Mouse (Mus musculus): ENCODE measurements around the gene Bicc1. TPM values are rescaled to one million over a fixed set of nuclear protein-coding genes. Genes with fewer than 3 reads are reported as not detected.

Bicc1 gene
- polyA plus RNA-seq, 1 experiment from 2014 or later: 24.2 TPM

DNA sequence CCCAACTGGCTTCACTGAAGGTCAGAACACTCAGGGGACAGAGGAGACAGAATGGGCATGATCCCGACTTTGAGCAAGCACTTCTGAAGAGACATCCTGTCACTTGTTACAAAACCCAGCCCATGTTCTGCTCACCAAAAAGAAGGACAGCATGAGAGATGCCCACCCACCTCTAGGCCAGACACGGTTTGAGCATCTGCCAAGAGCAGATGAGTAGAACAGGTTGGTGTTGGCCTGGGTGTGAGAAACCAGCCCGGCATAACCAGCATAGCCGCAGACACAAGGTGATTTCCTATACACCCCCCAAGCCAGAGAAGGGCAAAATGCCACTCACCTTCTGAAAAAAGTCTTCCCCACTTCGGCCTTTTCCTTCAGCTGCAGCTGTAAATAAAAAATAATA lies 80.6 kb downstream of the Bicc1 start:
- H3K4me2 ChIP-seq (ENCODE audit: low read length): no peak overlapping the region
- no peaks in the 10 kb centered on the region for H3K27me3 ChIP-seq (replicated peaks; ENCODE audit: control insufficient read depth, insufficient read depth, low read length)
- 88% methylated on average over 5 of the region's 5 CpGs for WGBS
- H3K9ac ChIP-seq (ENCODE audit: low read length): no peak overlapping the region
- H3K27ac ChIP-seq (ENCODE audit: low read depth): no peak overlapping the region
- H3K4me1 ChIP-seq (replicated peaks; ENCODE audit: control insufficient read depth, insufficient read depth, low read length): no peaks in the 10 kb centered on the region
- no peak for ATAC-seq (replicated peaks; ENCODE audit: low FRiP score, low TSS enrichment, low read depth)
- H3K36me3 ChIP-seq (ENCODE audit: control insufficient read depth, insufficient read depth, low read length): no peaks in the 10 kb centered on the region
- no peaks in the 10 kb centered on the region for H3K9me3 ChIP-seq (ENCODE audit: control insufficient read depth, low read length)
- H3K4me3 ChIP-seq (ENCODE audit: low read depth, low read length): no peak overlapping the region
- DNase-seq (ENCODE audit: low spot score): no peak

DNA sequence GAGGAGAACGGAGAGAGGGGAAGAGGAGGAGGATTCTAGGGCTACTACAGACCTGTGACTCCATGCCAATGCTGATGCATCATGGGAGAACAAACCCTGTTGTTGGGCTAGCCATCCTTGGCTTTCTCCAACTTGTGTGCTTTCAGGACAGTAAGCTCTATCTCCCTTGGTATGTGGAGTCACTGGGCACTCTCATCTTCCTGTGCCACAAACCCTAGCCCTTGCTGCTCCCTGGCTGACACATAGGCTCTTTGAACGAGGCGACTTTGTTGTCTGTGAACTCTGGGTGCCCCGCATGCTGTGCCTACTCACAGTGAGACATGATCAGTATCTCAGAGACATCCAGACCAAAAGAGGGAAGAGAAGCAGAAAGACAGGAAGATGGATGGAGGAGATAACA lies 94.5 kb downstream of the Bicc1 start:
- Histone ChIP-seq H3K9ac (ENCODE audit: low read length) (no peak overlapping the region), H3K9me3 (ENCODE audit: control insufficient read depth, low read length) (no peaks in the 10 kb centered on the region), H3K36me3 (ENCODE audit: control insufficient read depth, insufficient read depth, low read length) (no peaks in the 10 kb centered on the region), H3K27ac (ENCODE audit: low read depth) (no peak overlapping the region), H3K27me3 (replicated peaks; ENCODE audit: control insufficient read depth, insufficient read depth, low read length) (no peaks in the 10 kb centered on the region), H3K4me2 (ENCODE audit: low read length) (no peak overlapping the region), H3K4me1 (replicated peaks; ENCODE audit: control insufficient read depth, insufficient read depth, low read length) (0 out of 2 replicates have a peak, but pooled peaks cover 3% of the 10 kb centered on the region), H3K4me3 (ENCODE audit: low read depth, low read length) (no peak overlapping the region)
- WGBS: 45% methylated on average over 4 of the region's 4 CpGs
- no peak for DNase-seq (ENCODE audit: low spot score)
- no peak for ATAC-seq (replicated peaks; ENCODE audit: low FRiP score, low TSS enrichment, low read depth)

DNA sequence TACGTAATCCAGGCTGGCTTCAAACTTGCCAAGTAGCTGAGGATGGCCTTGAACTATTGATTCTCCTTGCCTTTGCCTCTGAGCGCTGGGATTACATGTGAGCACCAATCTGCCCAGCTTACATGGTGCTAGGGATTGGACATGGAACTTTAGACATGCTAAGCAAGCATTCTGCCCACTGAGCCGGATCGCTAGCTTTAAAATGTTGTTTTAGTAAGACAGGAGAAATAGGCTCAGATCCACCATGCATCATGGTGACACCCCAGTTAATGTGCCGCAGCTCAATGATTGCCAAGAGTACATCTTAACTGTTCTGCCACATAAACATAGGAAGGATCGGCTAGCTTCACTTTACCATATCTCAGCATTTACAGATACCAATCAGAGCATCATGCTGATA lies 94.9 kb downstream of the Bicc1 start:
- Histone ChIP-seq H3K4me1 (replicated peaks; ENCODE audit: control insufficient read depth, insufficient read depth, low read length) (0 out of 2 replicates have a peak, but pooled peaks cover 3% of the 10 kb centered on the region), H3K4me2 (ENCODE audit: low read length) (no peak overlapping the region), H3K27me3 (replicated peaks; ENCODE audit: control insufficient read depth, insufficient read depth, low read length) (no peaks in the 10 kb centered on the region), H3K36me3 (ENCODE audit: control insufficient read depth, insufficient read depth, low read length) (no peaks in the 10 kb centered on the region), H3K9ac (ENCODE audit: low read length) (no peak overlapping the region), H3K9me3 (ENCODE audit: control insufficient read depth, low read length) (no peaks in the 10 kb centered on the region), H3K27ac (ENCODE audit: low read depth) (no peak overlapping the region), H3K4me3 (ENCODE audit: low read depth, low read length) (no peak overlapping the region)
- ATAC-seq (replicated peaks; ENCODE audit: low FRiP score, low TSS enrichment, low read depth): no peak
- WGBS: 91% methylated on average over 6 of the region's 6 CpGs
- no peak for DNase-seq (ENCODE audit: low spot score)

DNA sequence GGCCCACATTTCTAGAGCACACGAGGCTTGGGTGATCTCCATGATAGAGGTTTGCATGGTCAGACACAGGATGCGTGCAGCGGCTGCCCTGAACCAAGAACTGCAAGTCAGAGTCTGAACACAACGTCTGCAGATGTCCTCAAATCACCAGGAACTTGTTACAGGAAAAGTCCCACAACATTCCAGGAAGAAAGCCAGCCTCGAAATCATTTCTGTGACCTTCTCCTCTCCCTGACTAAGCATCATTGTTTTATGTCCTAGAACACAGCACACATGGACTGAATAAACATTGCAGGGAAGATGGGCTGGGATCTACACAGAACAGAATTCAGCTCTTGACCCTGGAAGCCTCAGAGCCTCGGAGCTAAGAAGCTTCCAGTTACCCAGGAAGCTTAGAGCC lies 97.3 kb downstream of the Bicc1 start:
- Histone ChIP-seq H3K4me2 (ENCODE audit: low read length) (no peak overlapping the region), H3K9ac (ENCODE audit: low read length) (no peak overlapping the region), H3K4me3 (ENCODE audit: low read depth, low read length) (no peak overlapping the region), H3K27me3 (replicated peaks; ENCODE audit: control insufficient read depth, insufficient read depth, low read length) (no peaks in the 10 kb centered on the region), H3K27ac (ENCODE audit: low read depth) (no peak overlapping the region), H3K4me1 (replicated peaks; ENCODE audit: control insufficient read depth, insufficient read depth, low read length) (peaks cover 17% of the 10 kb centered on the region), H3K9me3 (ENCODE audit: control insufficient read depth, low read length) (no peaks in the 10 kb centered on the region), H3K36me3 (ENCODE audit: control insufficient read depth, insufficient read depth, low read length) (no peaks in the 10 kb centered on the region)
- 54% methylated on average over 6 of the region's 6 CpGs for whole genome bisulfite sequencing
- ATAC-seq (replicated peaks; ENCODE audit: low FRiP score, low TSS enrichment, low read depth) (no peak), DNase-seq (ENCODE audit: low spot score) (no peak)

DNA sequence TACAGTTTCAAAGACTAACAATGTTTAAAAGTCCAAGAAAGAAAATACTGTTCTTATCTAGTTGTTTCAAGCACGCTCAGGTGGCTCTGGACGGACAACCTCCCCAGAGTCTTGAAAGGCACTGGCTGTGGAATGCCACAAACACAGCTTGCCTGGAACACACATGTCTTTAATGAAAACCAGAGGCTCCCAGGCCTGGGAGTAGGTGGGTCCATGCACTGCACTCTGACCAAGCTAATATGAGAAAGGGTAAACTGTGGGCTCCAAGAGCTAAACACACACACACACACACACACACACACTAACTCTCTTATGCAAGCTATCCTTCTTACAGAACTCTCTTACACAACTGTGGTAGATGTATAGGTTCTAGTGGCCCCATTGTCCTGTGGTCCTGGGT lies 99.2 kb downstream of the Bicc1 start:
- Histone ChIP-seq H3K4me3 (ENCODE audit: low read depth, low read length) (no peak overlapping the region), H3K36me3 (ENCODE audit: control insufficient read depth, insufficient read depth, low read length) (no peaks in the 10 kb centered on the region), H3K27ac (ENCODE audit: low read depth) (no peak overlapping the region), H3K9ac (ENCODE audit: low read length) (no peak overlapping the region), H3K4me2 (ENCODE audit: low read length) (no peak overlapping the region), H3K4me1 (replicated peaks; ENCODE audit: control insufficient read depth, insufficient read depth, low read length) (peaks cover 17% of the 10 kb centered on the region), H3K9me3 (ENCODE audit: control insufficient read depth, low read length) (no peaks in the 10 kb centered on the region), H3K27me3 (replicated peaks; ENCODE audit: control insufficient read depth, insufficient read depth, low read length) (no peaks in the 10 kb centered on the region)
- DNase-seq (ENCODE audit: low spot score) (no peak), ATAC-seq (replicated peaks; ENCODE audit: low FRiP score, low TSS enrichment, low read depth) (no peak)
- WGBS: 47% methylated on average over 2 of the region's 2 CpGs

DNA sequence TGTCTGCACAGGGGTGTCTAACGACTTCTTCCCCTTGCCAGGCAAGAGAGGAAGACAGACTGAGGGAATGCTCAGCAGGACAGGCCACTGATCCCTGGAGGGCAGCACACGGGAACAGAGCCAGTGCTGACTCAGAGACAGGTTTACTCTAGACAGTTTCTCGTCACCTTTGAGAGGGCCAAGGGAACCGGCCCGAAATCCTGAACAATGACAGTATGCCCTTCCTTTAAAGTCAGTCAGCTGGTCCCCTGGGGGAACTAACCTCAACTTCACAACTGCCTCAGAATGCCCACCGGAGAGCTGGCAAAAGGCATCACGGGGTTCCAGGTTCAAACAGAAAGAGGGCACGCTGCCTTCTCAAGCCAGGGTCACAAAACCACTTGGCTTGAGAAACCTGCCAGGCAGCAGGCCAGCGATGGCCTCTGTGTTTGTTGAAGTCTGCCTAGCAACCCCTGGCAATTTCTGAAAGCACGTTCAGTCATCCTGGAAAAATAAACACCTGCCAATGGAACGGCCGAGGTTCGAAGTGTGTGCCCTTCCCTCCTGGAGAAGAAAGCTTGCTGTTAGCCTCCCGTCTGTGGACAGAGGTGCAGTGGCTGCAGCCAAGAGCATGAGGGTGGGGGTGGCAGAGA lies 100.8 kb downstream of the Bicc1 start:
- no peaks in the 10 kb centered on the region for H3K27me3 ChIP-seq (replicated peaks; ENCODE audit: control insufficient read depth, insufficient read depth, low read length)
- ATAC-seq (replicated peaks; ENCODE audit: low FRiP score, low TSS enrichment, low read depth): 0 out of 2 replicates have a peak, but pooled peaks have one; percentile 15
- H3K4me1 ChIP-seq (replicated peaks; ENCODE audit: control insufficient read depth, insufficient read depth, low read length): peaks cover 17% of the 10 kb centered on the region
- no peaks in the 10 kb centered on the region for H3K36me3 ChIP-seq (ENCODE audit: control insufficient read depth, insufficient read depth, low read length)
- no peaks in the 10 kb centered on the region for H3K9me3 ChIP-seq (ENCODE audit: control insufficient read depth, low read length)
- WGBS: 21% methylated on average over 14 of the region's 14 CpGs
- 0 out of 2 replicates have a peak overlapping the region, but pooled peaks have one; percentile 16 for H3K27ac ChIP-seq (ENCODE audit: low read depth)
- H3K4me2 ChIP-seq (ENCODE audit: low read length): peak overlapping the region; percentile 5; the same call in 1 of the 2 replicates
- DNase-seq (ENCODE audit: low spot score): peak; percentile 57
- no peak overlapping the region for H3K9ac ChIP-seq (ENCODE audit: low read length)
- no peak overlapping the region for H3K4me3 ChIP-seq (ENCODE audit: low read depth, low read length)

DNA sequence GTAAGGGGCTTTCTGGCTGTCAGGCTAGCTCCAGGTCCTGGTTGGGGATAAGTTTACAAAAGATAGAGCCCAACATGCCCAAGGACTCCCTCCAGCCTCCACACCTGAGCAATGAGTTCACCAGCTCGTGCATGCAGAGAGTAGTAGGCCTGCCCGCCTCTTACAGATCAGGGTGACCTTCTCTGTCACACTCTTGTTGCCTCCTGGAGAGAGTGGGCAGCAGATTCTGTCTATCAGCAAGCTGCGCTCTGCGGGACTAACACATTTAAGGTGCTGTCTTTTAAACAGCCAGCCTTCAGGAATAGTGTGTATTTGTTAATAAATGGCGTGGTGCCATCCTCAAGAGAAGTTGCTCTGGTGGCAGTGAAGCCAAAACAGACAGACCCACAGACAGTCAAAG lies 101.4 kb downstream of the Bicc1 start:
- no peak overlapping the region for H3K9ac ChIP-seq (ENCODE audit: low read length)
- no peak for ATAC-seq (replicated peaks; ENCODE audit: low FRiP score, low TSS enrichment, low read depth)
- H3K36me3 ChIP-seq (ENCODE audit: control insufficient read depth, insufficient read depth, low read length): no peaks in the 10 kb centered on the region
- H3K4me2 ChIP-seq (ENCODE audit: low read length): no peak overlapping the region
- H3K4me1 ChIP-seq (replicated peaks; ENCODE audit: control insufficient read depth, insufficient read depth, low read length): peaks cover 17% of the 10 kb centered on the region
- H3K27me3 ChIP-seq (replicated peaks; ENCODE audit: control insufficient read depth, insufficient read depth, low read length): no peaks in the 10 kb centered on the region
- no peak overlapping the region for H3K4me3 ChIP-seq (ENCODE audit: low read depth, low read length)
- WGBS: 84% methylated on average over 5 of the region's 5 CpGs
- H3K27ac ChIP-seq (ENCODE audit: low read depth): no peak overlapping the region
- no peak for DNase-seq (ENCODE audit: low spot score)
- no peaks in the 10 kb centered on the region for H3K9me3 ChIP-seq (ENCODE audit: control insufficient read depth, low read length)

DNA sequence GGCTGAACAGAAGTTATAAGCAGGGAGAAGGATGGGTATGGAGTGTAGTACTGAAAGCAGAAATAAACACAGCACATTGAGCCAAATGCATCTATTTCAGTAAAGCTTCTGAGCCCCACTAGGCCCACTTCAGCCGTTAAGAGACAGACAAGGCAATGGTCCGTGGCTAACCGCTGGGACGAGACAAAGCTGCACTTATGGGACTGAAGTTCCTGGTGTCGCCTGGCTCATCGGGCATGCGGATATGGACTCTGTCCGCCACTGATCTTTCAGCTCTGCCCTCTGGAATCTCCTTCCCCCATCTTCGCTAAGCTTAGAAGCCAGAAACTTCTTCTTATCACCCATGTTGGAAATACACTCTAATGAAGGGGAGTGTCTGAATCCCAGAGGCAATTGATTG lies 106.8 kb downstream of the Bicc1 start:
- ATAC-seq (replicated peaks; ENCODE audit: low FRiP score, low TSS enrichment, low read depth): no peak

DNA sequence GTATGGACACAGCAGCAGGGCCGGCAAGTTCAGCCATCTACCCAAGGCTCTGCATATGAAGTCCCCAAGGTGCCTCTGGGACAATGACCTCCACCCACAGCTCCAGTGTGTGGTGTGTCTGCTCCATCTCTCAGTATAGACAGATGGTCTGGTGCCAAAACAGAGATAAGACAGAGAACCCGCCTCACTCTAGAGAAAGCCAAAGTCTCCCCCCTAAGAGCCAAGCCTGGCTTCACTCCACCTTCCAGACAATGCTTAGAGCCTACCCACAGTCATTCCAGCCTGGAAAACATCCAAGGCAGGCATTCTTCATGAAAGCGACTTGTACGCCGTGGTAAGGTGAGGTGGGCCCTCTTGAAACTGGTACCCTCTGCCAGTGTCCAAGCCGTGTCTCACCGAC lies 107.3 kb downstream of the Bicc1 start:
- Histone ChIP-seq H3K4me1 (replicated peaks; ENCODE audit: control insufficient read depth, insufficient read depth, low read length) (0 out of 2 replicates have a peak, but pooled peaks cover 7% of the 10 kb centered on the region), H3K27me3 (replicated peaks; ENCODE audit: control insufficient read depth, insufficient read depth, low read length) (no peaks in the 10 kb centered on the region), H3K4me2 (ENCODE audit: low read length) (no peak overlapping the region), H3K9ac (ENCODE audit: low read length) (no peak overlapping the region), H3K9me3 (ENCODE audit: control insufficient read depth, low read length) (no peaks in the 10 kb centered on the region), H3K4me3 (ENCODE audit: low read depth, low read length) (no peak overlapping the region), H3K27ac (ENCODE audit: low read depth) (no peak overlapping the region), H3K36me3 (ENCODE audit: control insufficient read depth, insufficient read depth, low read length) (no peaks in the 10 kb centered on the region)
- 50% methylated on average over 7 of the region's 7 CpGs for WGBS
- ATAC-seq (replicated peaks; ENCODE audit: low FRiP score, low TSS enrichment, low read depth) (no peak), DNase-seq (ENCODE audit: low spot score) (no peak)

More for the DNA sequence above, 106.8 kb downstream of the Bicc1 start:
- H3K9ac ChIP-seq (ENCODE audit: low read length): no peak overlapping the region
- H3K27me3 ChIP-seq (replicated peaks; ENCODE audit: control insufficient read depth, insufficient read depth, low read length): no peaks in the 10 kb centered on the region
- DNase-seq (ENCODE audit: low spot score): no peak
- H3K4me1 ChIP-seq (replicated peaks; ENCODE audit: control insufficient read depth, insufficient read depth, low read length): 0 out of 2 replicates have a peak, but pooled peaks cover 7% of the 10 kb centered on the region
- no peak overlapping the region for H3K27ac ChIP-seq (ENCODE audit: low read depth)
- H3K4me2 ChIP-seq (ENCODE audit: low read length): no peak overlapping the region
- H3K36me3 ChIP-seq (ENCODE audit: control insufficient read depth, insufficient read depth, low read length): no peaks in the 10 kb centered on the region
- 65% methylated on average over 9 of the region's 9 CpGs for WGBS
- no peaks in the 10 kb centered on the region for H3K9me3 ChIP-seq (ENCODE audit: control insufficient read depth, low read length)
- H3K4me3 ChIP-seq (ENCODE audit: low read depth, low read length): no peak overlapping the region
